Mouse (Mus musculus) CH12.LX (cell line): ENCODE measurements at regions not wholly inside any gene's neighbourhood (a gene's known extent, or its start where the extent isn't known, plus 50 kb on each side); places are given as distances from the start of the nearest gene placed in this dataset.

Experiments used
- DNase-seq: peaks from one replicate; pipeline ENCODE4 v3.0.0-alpha.2; 2013; ENCODE audit errors: extremely low read depth
- H3K27ac ChIP-seq: 2 replicates; pipeline ENCODE4 v1.5.1; 2012; ENCODE audit warnings: low read depth, mild to moderate bottlenecking, control low read depth, moderate library complexity; ENCODE audit not compliant: insufficient read depth
- H3K27me3 ChIP-seq: replicated peaks from 2 replicates; pipeline ENCODE3; 2012; ENCODE audit warnings: inconsistent platforms
- H3K36me3 ChIP-seq, 2 experiments: replicated peaks in 1 of 2; 2 replicates each; pipeline versions ENCODE3 to v1.6.1; 2012; ENCODE audit warnings: inconsistent platforms in 1 of 2, low read length in 1 of 2, mild to moderate bottlenecking in 1 of 2, mixed read lengths in 1 of 2, moderate library complexity in 1 of 2; ENCODE audit not compliant: control insufficient read depth in 1 of 2, insufficient read depth in 1 of 2
- H3K4me1 ChIP-seq, 2 experiments: 2 replicates each; pipeline ENCODE4 v1.6.1; 2012; ENCODE audit warnings: inconsistent platforms in 1 of 2, moderate library complexity in 1 of 2; ENCODE audit not compliant: insufficient read depth in 2 of 2, control insufficient read depth in 1 of 2
- H3K4me2 ChIP-seq: 2 replicates; pipeline ENCODE4 v1.6.1; 2012; ENCODE audit warnings: low read depth, mild to moderate bottlenecking, control low read depth; ENCODE audit not compliant: poor library complexity, insufficient read depth, severe bottlenecking
- H3K4me3 ChIP-seq, 3 experiments: fragments of 150-350 bp in 1 of 3; sonication (generic) in 1 of 3; replicated peaks in 1 of 3; 2 replicates each; pipeline versions ENCODE3 to v1.5.1; 2011 to 2012; ENCODE audit warnings: low read depth in 2 of 3, low read length in 2 of 3, mild to moderate bottlenecking in 2 of 3, moderate library complexity in 2 of 3, control low read depth in 1 of 3, improper control_type of control experiment in 1 of 3, inconsistent platforms in 1 of 3, mixed read lengths in 1 of 3; ENCODE audit not compliant: poor library complexity in 1 of 3
- H3K79me2 ChIP-seq: replicated peaks from 2 replicates; pipeline ENCODE4 v1.6.1; 2012; ENCODE audit warnings: mild to moderate bottlenecking, moderate library complexity; ENCODE audit not compliant: control insufficient read depth, poor library complexity, insufficient read depth, severe bottlenecking; ENCODE audit errors: extremely low read depth
- H3K9ac ChIP-seq: 2 replicates; pipeline ENCODE4 v1.6.1; 2012; ENCODE audit warnings: low read depth, mild to moderate bottlenecking, control low read depth, moderate library complexity; ENCODE audit not compliant: insufficient read depth
- H3K9me3 ChIP-seq: replicated peaks from 2 replicates; pipeline ENCODE3; 2012; ENCODE audit warnings: low read length, inconsistent platforms, mixed read lengths
- CTCF ChIP-seq, 2 experiments: IDR thresholded peaks in 1 of 2; conservative IDR thresholded peaks in 1 of 2; 2 replicates each; pipeline ENCODE4 v1.5.1; 2011 to 2012; ENCODE audit warnings: low read depth in 2 of 2, low read length in 2 of 2, improper control_type of control experiment in 1 of 2, inconsistent platforms in 1 of 2, mild to moderate bottlenecking in 1 of 2, moderate library complexity in 1 of 2
- ELF1 ChIP-seq: IDR thresholded peaks from 2 replicates; pipeline ENCODE4 v1.6.1; 2014; ENCODE audit warnings: low read depth, mild to moderate bottlenecking, inconsistent platforms, low read length, improper control_type of control experiment
- EP300 ChIP-seq: IDR thresholded peaks from 2 replicates; pipeline ENCODE4 v1.6.1; 2011; ENCODE audit warnings: low read length, improper control_type of control experiment
- GABPA ChIP-seq: IDR thresholded peaks from 2 replicates; pipeline ENCODE4 v1.6.1; 2012; ENCODE audit warnings: low read depth, low read length, improper control_type of control experiment, inconsistent platforms; ENCODE audit not compliant: insufficient replicate concordance
- JUN ChIP-seq: IDR thresholded peaks from 2 replicates; pipeline ENCODE4 v1.6.1; 2011; ENCODE audit warnings: low read depth, mild to moderate bottlenecking, low read length, improper control_type of control experiment, moderate library complexity; ENCODE audit not compliant: insufficient read depth
- JUND ChIP-seq: conservative IDR thresholded peaks from 2 replicates; pipeline ENCODE4 v1.6.1; 2011; ENCODE audit warnings: low read depth, low read length, improper control_type of control experiment
- KAT2A ChIP-seq: IDR thresholded peaks from 2 replicates; pipeline ENCODE4 v1.6.1; 2012; ENCODE audit warnings: low read length, improper control_type of control experiment, inconsistent platforms; ENCODE audit not compliant: insufficient replicate concordance
- MAX ChIP-seq: IDR thresholded peaks from 2 replicates; pipeline ENCODE4 v1.6.1; 2011; ENCODE audit warnings: low read length, improper control_type of control experiment
- MAZ ChIP-seq: IDR thresholded peaks from 2 replicates; pipeline ENCODE4 v1.6.1; 2012; ENCODE audit warnings: low read depth, mild to moderate bottlenecking, inconsistent platforms, low read length, improper control_type of control experiment, moderate library complexity
- MEF2A ChIP-seq: IDR thresholded peaks from 2 replicates; pipeline ENCODE4 v1.6.1; 2014; ENCODE audit warnings: low read depth, mild to moderate bottlenecking, inconsistent platforms, low read length, improper control_type of control experiment, borderline replicate concordance
- MXI1 ChIP-seq: IDR thresholded peaks from 2 replicates; pipeline ENCODE4 v1.6.1; 2011; ENCODE audit warnings: mild to moderate bottlenecking, low read depth, low read length, improper control_type of control experiment
- NELFE ChIP-seq: IDR thresholded peaks from 2 replicates; pipeline ENCODE4 v1.6.1; 2011; ENCODE audit warnings: low read depth, low read length, improper control_type of control experiment
- NRF1 ChIP-seq: IDR thresholded peaks from 2 replicates; pipeline ENCODE4 v1.6.1; 2014; ENCODE audit warnings: low read depth, mild to moderate bottlenecking, inconsistent platforms, low read length, improper control_type of control experiment, moderate library complexity
- PAX5 ChIP-seq: IDR thresholded peaks from 2 replicates; pipeline ENCODE4 v1.6.1; 2012; ENCODE audit warnings: low read length, inconsistent platforms, mixed read lengths
- POLR2A ChIP-seq: IDR thresholded peaks from 2 replicates; pipeline ENCODE4 v1.6.1; 2011; ENCODE audit warnings: low read depth, mild to moderate bottlenecking, improper control_type of control experiment, low read length
- POLR2AphosphoS2 ChIP-seq: IDR thresholded peaks from 2 replicates; pipeline ENCODE4 v1.6.1; 2011; ENCODE audit warnings: low read depth, low read length, improper control_type of control experiment
- RAD21 ChIP-seq: IDR thresholded peaks from 2 replicates; pipeline ENCODE4 v1.6.1; 2011; ENCODE audit warnings: low read depth, mild to moderate bottlenecking, low read length, improper control_type of control experiment, moderate library complexity
- RCOR1 ChIP-seq: conservative IDR thresholded peaks from 2 replicates; pipeline ENCODE4 v1.6.1; 2012; ENCODE audit warnings: low read depth, mild to moderate bottlenecking, inconsistent platforms, low read length, improper control_type of control experiment
- SIN3A ChIP-seq: IDR thresholded peaks from 2 replicates; pipeline ENCODE4 v1.6.1; 2012; ENCODE audit warnings: low read length, improper control_type of control experiment, inconsistent platforms
- TCF12 ChIP-seq: IDR thresholded peaks from 2 replicates; pipeline ENCODE4 v1.6.1; 2014; ENCODE audit warnings: low read depth, mild to moderate bottlenecking, inconsistent platforms, low read length, improper control_type of control experiment
- UBTF ChIP-seq: IDR thresholded peaks from 2 replicates; pipeline ENCODE4 v1.6.1; 2012; ENCODE audit warnings: low read depth, mild to moderate bottlenecking, inconsistent platforms, low read length, improper control_type of control experiment, moderate library complexity
- USF2 ChIP-seq: conservative IDR thresholded peaks from 2 replicates; pipeline ENCODE4 v1.6.1; 2011; ENCODE audit warnings: low read depth, low read length, improper control_type of control experiment
- ZMIZ1 ChIP-seq: IDR thresholded peaks from 2 replicates; pipeline ENCODE4 v1.6.1; 2012; ENCODE audit warnings: low read depth, mild to moderate bottlenecking, inconsistent platforms, low read length, improper control_type of control experiment
- dilution Hi-C: fragments of 300-500 bp; cut with MboI; formaldehyde crosslinking; loops from 2 replicates; pipeline ENCODE4 v1.14.3; 2020; ENCODE audit warnings: low sequenced_read_pairs; ENCODE audit not compliant: extremely low pct_unique_long_range_greater_than_20kb, extremely low pct_ligation_motif_present
- in situ Hi-C: fragments of 300-500 bp; cut with MboI; formaldehyde crosslinking; loops from 3 replicates; pipeline ENCODE4 v1.14.3; 2019; ENCODE audit warnings: low sequenced_read_pairs, low pct_ligation_motif_present, low pct_unique_long_range_greater_than_20kb, mixed read lengths

DNA sequence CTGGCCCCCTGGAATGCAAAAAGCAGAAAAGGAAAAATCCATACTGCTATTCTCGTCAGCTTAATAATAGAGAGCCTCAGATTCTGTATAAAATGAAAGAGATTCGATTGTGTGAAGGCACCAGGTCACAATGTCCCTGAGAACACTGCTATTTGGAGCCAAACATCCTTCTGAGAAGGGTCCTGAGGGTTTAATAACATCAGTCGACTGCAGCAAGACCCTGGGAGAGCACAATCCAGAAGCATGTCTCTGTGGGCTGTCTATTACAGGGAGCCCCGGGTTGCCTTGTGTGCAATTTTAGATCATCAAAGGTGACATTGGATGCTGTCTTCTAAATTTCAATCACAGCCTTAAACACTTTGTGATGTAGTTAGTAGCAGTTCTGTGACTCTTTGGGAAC, 69.6 kb upstream of the Rnf152 start:
- Histone ChIP-seq H3K4me1 (no peaks in the 10 kb centered on the region), H3K79me2 (no peaks in the 10 kb centered on the region), H3K9me3 (no peaks in the 10 kb centered on the region), H3K9ac (no peak overlapping the region), H3K27me3 (no peaks in the 10 kb centered on the region)
- dilution Hi-C loops (no loop called here), in situ Hi-C loops (no loop called here)
- DNase-seq = no peak
- TF ChIP-seq NRF1 = no peak
- TF ChIP-seq RCOR1 = no peak
- no peak for TF ChIP-seq JUN
- no peak for TF ChIP-seq USF2
- TF ChIP-seq MAZ = no peak
- no peak for TF ChIP-seq POLR2AphosphoS2
- TF ChIP-seq JUND = no peak
- TF ChIP-seq KAT2A = no peak
- no peak for TF ChIP-seq MEF2A
- TF ChIP-seq CTCF (conservative IDR thresholded peaks at IDR 0.05 in 1 of 2, IDR thresholded peaks at IDR 0.05 in 1 of 2; ENCODE audit: low read depth in 2 of 2, low read length in 2 of 2) = no peak
- TF ChIP-seq MXI1 = no peak
- no peak for TF ChIP-seq UBTF
- TF ChIP-seq EP300 = no peak
- no peak for TF ChIP-seq SIN3A
- no peak for TF ChIP-seq NELFE
- no peak for TF ChIP-seq MAX
- no peak for TF ChIP-seq POLR2A
- TF ChIP-seq, all 38 proteins: peak for 0
- Histone ChIP-seq H3K4me2 (no peak overlapping the region), H3K27ac (no peak overlapping the region), H3K4me3 (no peak overlapping the region), H3K36me3 (no peaks in the 10 kb centered on the region)

DNA sequence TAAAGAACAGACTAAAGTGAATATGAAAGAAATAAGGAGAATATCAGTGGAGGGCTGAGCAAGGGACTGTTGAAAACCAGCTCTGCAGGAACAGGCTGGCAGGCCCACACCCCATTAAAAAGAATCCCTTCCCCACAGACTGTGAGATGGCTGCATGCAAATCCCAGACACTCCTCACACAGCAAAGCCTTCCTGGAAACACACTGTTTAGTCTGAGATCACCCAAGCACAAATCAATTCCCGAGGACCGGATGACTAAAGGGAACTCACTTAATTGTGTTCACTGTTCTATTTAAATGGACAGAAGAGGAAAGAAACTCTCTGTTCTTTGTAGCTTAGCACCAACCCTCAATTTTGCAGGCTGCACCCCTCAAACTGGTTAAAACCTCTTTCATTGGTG, 66.9 kb upstream of the Rnf152 start:
- no peak for TF ChIP-seq MAX
- no peak for TF ChIP-seq POLR2AphosphoS2
- TF ChIP-seq KAT2A = no peak
- TF ChIP-seq TCF12 = no peak
- no peak for TF ChIP-seq RAD21
- no peak for TF ChIP-seq JUN
- TF ChIP-seq GABPA = no peak
- no peak for TF ChIP-seq MXI1
- TF ChIP-seq ELF1 = no peak
- no peak for TF ChIP-seq PAX5
- no peak for TF ChIP-seq ZMIZ1
- H3K36me3 ChIP-seq = no peaks in the 10 kb centered on the region
- H3K4me2 ChIP-seq = no peak overlapping the region
- no peaks in the 10 kb centered on the region for H3K27me3 ChIP-seq
- H3K9ac ChIP-seq = no peak overlapping the region
- H3K4me1 ChIP-seq = no peaks in the 10 kb centered on the region
- DNase-seq = no peak
- no peaks in the 10 kb centered on the region for H3K79me2 ChIP-seq
- no peak overlapping the region for H3K4me3 ChIP-seq
- no peak overlapping the region for H3K27ac ChIP-seq
- in situ Hi-C loops = no loop called here
- dilution Hi-C loops = no loop called here
- H3K9me3 ChIP-seq = no peaks in the 10 kb centered on the region
